Mouse (Mus musculus): ENCODE measurements around the gene Zranb3. TPM values are rescaled to one million over a fixed set of nuclear protein-coding genes. Genes with fewer than 3 reads are reported as not detected.
"Not testable (repeated sequence)": the region's sequence is repeated elsewhere in the genome, so short reads cannot be mapped to it uniquely, and the experiment has no call there.

Zranb3 gene
- polyA plus RNA-seq, 1 experiment = not detected

- H3K27ac ChIP-seq (ENCODE audit: insufficient read depth, low read depth, low read length) = peak overlapping the region; percentile 64; the same call in 1 of the 2 replicates
- H3K4me1 ChIP-seq (ENCODE audit: control insufficient read depth, insufficient read depth, low read length) = no peaks in the 10 kb centered on the region; the same call in 1 of the 2 replicates
- no peak overlapping the region for H3K4me3 ChIP-seq (ENCODE audit: insufficient read depth, low read depth, low read length)
- no peak for TF ChIP-seq POLR2A (IDR thresholded peaks at IDR 0.05; ENCODE audit: insufficient read depth, low read depth, low read length)
- TF ChIP-seq CTCF (IDR thresholded peaks at IDR 0.05; ENCODE audit: insufficient read depth, low read depth, low read length) = no peak
- 60% methylated on average over 2 of the region's 2 CpGs for WGBS
Observed at GRCm38 (mm10) chr1:128004371-128004720, 98.5 kb downstream of the Zranb3 start.

DNA sequence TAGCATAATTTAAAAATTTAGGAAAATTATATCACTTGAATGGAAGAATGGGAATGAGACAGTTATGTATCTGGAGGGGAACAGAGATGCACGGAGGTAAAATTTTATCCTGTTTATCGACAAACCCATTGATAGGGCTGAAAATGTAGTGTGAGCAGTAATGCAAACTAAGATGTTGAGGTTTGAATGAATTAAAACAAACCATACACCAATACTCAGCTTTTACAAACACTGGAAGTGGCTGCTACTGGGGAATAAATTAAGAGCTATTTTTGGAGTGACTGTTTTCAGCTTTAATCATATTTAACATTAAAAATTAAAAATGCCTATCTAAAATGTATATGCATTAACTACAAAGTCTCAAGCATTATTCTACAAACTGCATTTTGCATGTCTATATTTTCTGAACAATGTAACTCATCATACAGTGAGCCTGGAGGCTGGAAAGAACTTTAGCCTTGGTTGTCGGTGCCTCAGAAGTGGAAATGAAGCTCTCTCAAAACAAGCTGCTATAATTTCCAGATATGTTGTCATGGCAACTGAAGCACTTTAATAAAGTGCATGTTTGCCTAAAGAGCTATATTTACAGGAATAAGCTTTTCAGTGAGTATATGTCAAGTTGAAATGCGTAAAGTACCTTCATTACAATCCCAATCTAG lies 99.0 kb downstream of the Zranb3 start:
- WGBS = 64% methylated on average over 4 of the region's 4 CpGs
- no peak overlapping the region for H3K4me3 ChIP-seq (ENCODE audit: insufficient read depth, low read depth, low read length)
- no peaks in the 10 kb centered on the region; the same call in 1 of the 2 replicates for H3K4me1 ChIP-seq (ENCODE audit: control insufficient read depth, insufficient read depth, low read length)
- TF ChIP-seq POLR2A (IDR thresholded peaks at IDR 0.05; ENCODE audit: insufficient read depth, low read depth, low read length) (no peak), CTCF (IDR thresholded peaks at IDR 0.05; ENCODE audit: insufficient read depth, low read depth, low read length) (no peak)
- H3K27ac ChIP-seq (ENCODE audit: insufficient read depth, low read depth, low read length) = no peak overlapping the region

DNA sequence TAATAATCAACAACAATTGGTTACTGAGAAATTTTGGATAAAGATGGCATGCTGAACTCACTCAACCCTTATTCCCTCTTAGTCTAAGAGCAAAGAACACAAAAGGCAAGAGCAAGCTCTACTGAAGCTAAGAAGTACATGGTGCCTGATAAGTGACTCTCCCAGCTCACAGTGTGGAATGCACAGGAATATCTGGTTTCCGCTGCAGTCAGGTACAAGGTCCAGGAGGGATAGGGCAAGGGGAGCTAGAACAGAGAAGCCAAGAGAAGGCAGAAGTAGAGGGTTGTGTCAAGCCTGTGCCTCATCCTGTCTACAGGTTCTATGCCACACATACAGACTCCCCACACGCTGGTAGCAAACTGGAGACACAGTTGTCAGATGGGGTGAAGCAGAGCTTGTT lies 100.7 kb downstream of the Zranb3 start:
- H3K4me1 ChIP-seq (ENCODE audit: control insufficient read depth, insufficient read depth, low read length) = peaks cover 3% of the 10 kb centered on the region; the same call in 1 of the 2 replicates
- no peak for TF ChIP-seq POLR2A (IDR thresholded peaks at IDR 0.05; ENCODE audit: insufficient read depth, low read depth, low read length)
- TF ChIP-seq CTCF (IDR thresholded peaks at IDR 0.05; ENCODE audit: insufficient read depth, low read depth, low read length) = no peak
- 97% methylated on average over 2 of the region's 2 CpGs for WGBS
- H3K4me3 ChIP-seq (ENCODE audit: insufficient read depth, low read depth, low read length) = no peak overlapping the region
- H3K27ac ChIP-seq (ENCODE audit: insufficient read depth, low read depth, low read length) = 0 out of 2 replicates have a peak overlapping the region, but pooled peaks have one; percentile 13

DNA sequence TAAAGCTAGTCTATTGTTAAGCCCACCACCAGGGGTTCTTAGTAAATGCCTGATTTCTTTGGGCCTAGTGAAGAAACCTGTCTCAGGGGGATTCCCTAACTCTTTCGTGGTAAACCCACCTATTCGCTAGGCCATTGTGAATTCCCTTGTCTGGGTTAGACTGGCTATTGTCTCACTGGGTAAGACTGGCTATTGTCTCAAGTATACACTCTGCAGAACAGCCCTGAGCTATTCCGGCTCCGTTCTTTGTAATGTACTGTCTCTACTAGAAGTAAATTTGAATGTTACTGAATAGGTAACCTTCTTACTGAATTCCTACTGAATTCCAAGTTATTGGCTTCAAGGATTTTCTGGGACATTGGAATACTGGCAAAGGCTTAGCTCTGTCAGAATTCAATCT lies 101.9 kb downstream of the Zranb3 start:
- 85% methylated on average over 4 of the region's 4 CpGs for WGBS
- H3K4me3 ChIP-seq (ENCODE audit: insufficient read depth, low read depth, low read length); H3K4me1 ChIP-seq (ENCODE audit: control insufficient read depth, insufficient read depth, low read length); H3K27ac ChIP-seq (ENCODE audit: insufficient read depth, low read depth, low read length): not testable (repeated sequence)

GRCm38 (mm10) chr1:127993892-127994291 lies 109.0 kb downstream of the Zranb3 start:
- Histone ChIP-seq H3K27ac (ENCODE audit: insufficient read depth, low read depth, low read length) (no peak overlapping the region), H3K4me1 (ENCODE audit: control insufficient read depth, insufficient read depth, low read length) (peaks cover 12% of the 10 kb centered on the region), H3K4me3 (ENCODE audit: insufficient read depth, low read depth, low read length) (no peak overlapping the region)
- TF ChIP-seq CTCF (IDR thresholded peaks at IDR 0.05; ENCODE audit: insufficient read depth, low read depth, low read length) (no peak), POLR2A (IDR thresholded peaks at IDR 0.05; ENCODE audit: insufficient read depth, low read depth, low read length) (no peak)
- WGBS = 75% methylated on average over 4 of the region's 4 CpGs

DNA sequence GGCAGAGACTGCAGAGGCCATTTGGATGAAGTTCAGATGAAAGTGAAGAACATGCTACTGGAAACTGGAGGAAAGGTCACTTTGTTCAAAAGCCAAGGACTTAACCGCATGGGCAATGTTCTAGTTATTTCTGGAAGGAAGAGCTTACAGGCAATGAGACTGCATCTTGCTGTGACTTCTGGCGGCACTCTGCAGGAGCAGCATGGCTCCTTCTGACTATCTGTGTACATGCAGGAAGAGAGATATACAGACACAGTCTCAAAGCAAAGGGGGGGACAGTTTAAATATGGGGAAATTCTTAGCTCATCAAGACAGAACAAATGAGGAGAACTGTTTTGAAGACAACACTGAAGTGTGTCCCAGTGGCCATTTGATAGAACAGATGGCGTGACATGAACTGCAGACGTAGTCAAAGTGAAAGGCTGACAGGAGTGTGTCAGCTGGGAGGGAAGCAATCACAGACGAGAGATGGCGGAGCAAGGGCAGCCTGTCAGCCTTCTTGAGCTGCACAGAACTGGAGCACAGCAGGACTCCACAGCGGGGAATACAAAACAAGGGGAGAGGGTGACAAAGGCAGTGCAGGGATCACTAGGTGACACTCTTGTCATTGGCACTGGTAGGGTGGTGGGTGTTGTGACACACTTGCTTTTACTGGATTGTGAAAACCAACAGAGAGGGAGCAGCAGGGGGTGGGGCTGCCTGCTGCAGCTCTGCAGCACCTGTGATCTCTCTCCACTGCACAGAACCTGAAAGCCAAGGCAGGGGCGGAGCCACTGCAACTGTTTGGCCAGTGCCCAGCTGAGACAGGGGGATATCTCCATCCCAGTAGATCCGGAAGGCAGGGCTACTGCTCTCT lies 112.7 kb downstream of the Zranb3 start:
- H3K4me1 ChIP-seq (ENCODE audit: control insufficient read depth, insufficient read depth, low read length) = peaks cover 11% of the 10 kb centered on the region
- H3K27ac ChIP-seq (ENCODE audit: insufficient read depth, low read depth, low read length) = peak overlapping the region; percentile 6
- no peak overlapping the region for H3K4me3 ChIP-seq (ENCODE audit: insufficient read depth, low read depth, low read length)
- TF ChIP-seq POLR2A (IDR thresholded peaks at IDR 0.05; ENCODE audit: insufficient read depth, low read depth, low read length) (no peak), CTCF (IDR thresholded peaks at IDR 0.05; ENCODE audit: insufficient read depth, low read depth, low read length) (no peak)
- WGBS = 36% methylated on average over 9 of the region's 9 CpGs

DNA sequence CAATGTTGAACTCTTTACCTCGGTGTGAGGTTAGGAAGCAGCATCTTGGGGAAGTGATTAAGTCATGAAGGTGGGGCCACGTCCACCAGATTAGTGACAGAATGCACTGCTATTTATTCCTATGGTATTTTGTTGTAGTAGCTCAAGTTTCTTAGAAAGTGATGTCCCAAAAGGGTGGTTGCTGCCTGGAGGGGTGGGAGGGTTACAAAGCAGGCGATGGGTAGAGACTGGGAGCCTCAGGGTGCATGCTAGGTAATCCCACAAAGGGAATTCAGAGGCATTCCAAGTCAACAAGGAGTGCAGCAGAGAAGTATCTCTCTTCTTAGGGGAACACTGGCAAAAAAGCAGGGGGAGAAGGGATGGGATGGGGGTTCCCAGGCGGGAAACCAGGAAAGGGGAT lies 113.5 kb downstream of the Zranb3 start:
- TF ChIP-seq POLR2A (IDR thresholded peaks at IDR 0.05; ENCODE audit: insufficient read depth, low read depth, low read length) = no peak
- TF ChIP-seq CTCF (IDR thresholded peaks at IDR 0.05; ENCODE audit: insufficient read depth, low read depth, low read length) = no peak
- WGBS = 69% methylated on average over 4 of the region's 4 CpGs
- Histone ChIP-seq H3K27ac (ENCODE audit: insufficient read depth, low read depth, low read length) (no peak overlapping the region), H3K4me1 (ENCODE audit: control insufficient read depth, insufficient read depth, low read length) (peaks cover 11% of the 10 kb centered on the region), H3K4me3 (ENCODE audit: insufficient read depth, low read depth, low read length) (no peak overlapping the region)

- TF ChIP-seq POLR2A (IDR thresholded peaks at IDR 0.05; ENCODE audit: insufficient read depth, low read depth, low read length) (no peak), CTCF (IDR thresholded peaks at IDR 0.05; ENCODE audit: insufficient read depth, low read depth, low read length) (no peak)
- Histone ChIP-seq H3K4me3 (ENCODE audit: insufficient read depth, low read depth, low read length) (no peak overlapping the region), H3K4me1 (ENCODE audit: control insufficient read depth, insufficient read depth, low read length) (peaks cover 11% of the 10 kb centered on the region), H3K27ac (ENCODE audit: insufficient read depth, low read depth, low read length) (no peak overlapping the region)
- 94% methylated on average over 3 of the region's 3 CpGs for WGBS
Observed at GRCm38 (mm10) chr1:127988246-127988645, 114.6 kb downstream of the Zranb3 start.

- no peak overlapping the region for H3K27ac ChIP-seq (ENCODE audit: insufficient read depth, low read depth, low read length)
- H3K4me3 ChIP-seq (ENCODE audit: insufficient read depth, low read depth, low read length) = no peak overlapping the region
- TF ChIP-seq CTCF (IDR thresholded peaks at IDR 0.05; ENCODE audit: insufficient read depth, low read depth, low read length) = no peak
- no peak for TF ChIP-seq POLR2A (IDR thresholded peaks at IDR 0.05; ENCODE audit: insufficient read depth, low read depth, low read length)
- peaks cover 9% of the 10 kb centered on the region for H3K4me1 ChIP-seq (ENCODE audit: control insufficient read depth, insufficient read depth, low read length)
- 54% methylated on average over 3 of the region's 3 CpGs for WGBS
Observed at GRCm38 (mm10) chr1:127985391-127985790, 117.5 kb downstream of the Zranb3 start.

Data from olfactory bulb, adult 2 months (tissue).